Mouse (Mus musculus) ES-Bruce4 (cell line): ENCODE measurements around the gene Akap13. TPM values are rescaled to one million over a fixed set of nuclear protein-coding genes. Genes with fewer than 3 reads are reported as not detected.
"Not testable (repeated sequence)": the region's sequence is repeated elsewhere in the genome, so short reads cannot be mapped to it uniquely, and the experiment has no call there.

ENCODE experiments used
- H3K27ac ChIP-seq: 2 replicates; pipeline ENCODE4 v1.5.1; 2012; ENCODE audit warnings: low read length, inconsistent platforms; ENCODE audit not compliant: insufficient read depth
- H3K27me3 ChIP-seq: 2 replicates; pipeline ENCODE4 v1.6.1; 2012; ENCODE audit warnings: mild to moderate bottlenecking, low read length, inconsistent platforms; ENCODE audit not compliant: control insufficient read depth, poor library complexity, insufficient read depth, severe bottlenecking
- H3K36me3 ChIP-seq: 2 replicates; pipeline ENCODE4 v1.6.1; 2012; ENCODE audit warnings: inconsistent platforms, mild to moderate bottlenecking, low read length, moderate library complexity; ENCODE audit not compliant: control insufficient read depth, poor library complexity, insufficient read depth, severe bottlenecking
- H3K4me1 ChIP-seq: one replicate; pipeline ENCODE4 v1.8.1; 2011; ENCODE audit warnings: low read length; ENCODE audit not compliant: control insufficient read depth, insufficient read depth
- H3K4me3 ChIP-seq: 2 replicates; pipeline ENCODE4 v1.5.1; 2011; ENCODE audit warnings: low read depth, mild to moderate bottlenecking, low read length
- H3K9ac ChIP-seq: 2 replicates; pipeline ENCODE4 v1.6.1; 2012; ENCODE audit warnings: low read depth, mild to moderate bottlenecking, inconsistent platforms; ENCODE audit not compliant: poor library complexity, severe bottlenecking
- H3K9me3 ChIP-seq: replicated peaks from 2 replicates; pipeline ENCODE4 v1.6.1; 2012; ENCODE audit warnings: mild to moderate bottlenecking, low read length, inconsistent platforms; ENCODE audit not compliant: control insufficient read depth, poor library complexity, insufficient read depth, severe bottlenecking
- CTCF ChIP-seq: IDR thresholded peaks from one replicate; pipeline ENCODE4 v1.8.1; 2011; ENCODE audit warnings: low read depth, low read length
- EP300 ChIP-seq: IDR thresholded peaks from 2 replicates; pipeline ENCODE4 v1.6.1; 2011; ENCODE audit warnings: low read depth, low read length; ENCODE audit not compliant: insufficient read depth
- POLR2A ChIP-seq: IDR thresholded peaks from one replicate; pipeline ENCODE4 v1.8.1; 2011; ENCODE audit warnings: low read length; ENCODE audit not compliant: insufficient read depth
- polyA plus RNA-seq: library from polyadenylated mRNA; stranded (reverse); fragments of >200 nt; gene quantifications from 2 replicates; pipeline ENCODE4 v1.2.4, GENCODE M21; 2011; ENCODE audit warnings: low read depth; ENCODE audit not compliant: missing spikeins, insufficient read depth, insufficient read length

The Akap13 gene
- polyA plus RNA-seq, 1 experiment = 27.4 TPM

- Histone ChIP-seq H3K9ac (no peak overlapping the region), H3K9me3 (no peaks in the 10 kb centered on the region), H3K36me3 (no peaks in the 10 kb centered on the region), H3K4me1 (peaks cover 18% of the 10 kb centered on the region), H3K27me3 (no peaks in the 10 kb centered on the region), H3K4me3 (no peak overlapping the region), H3K27ac (no peak overlapping the region)
- TF ChIP-seq POLR2A (no peak), CTCF (no peak), EP300 (no peak)
Observed at GRCm38 (mm10) chr7:75753192-75753783, 298.0 kb downstream of the Akap13 start.

GRCm38 (mm10) chr7:75754587-75755499 is 299.5 kb downstream of the Akap13 start:
- Histone ChIP-seq H3K27ac (0 out of 2 replicates have a peak overlapping the region, but pooled peaks have one; percentile 41), H3K4me3 (no peak overlapping the region), H3K9ac (no peak overlapping the region), H3K4me1 (peaks cover 20% of the 10 kb centered on the region), H3K9me3 (no peaks in the 10 kb centered on the region), H3K36me3 (no peaks in the 10 kb centered on the region), H3K27me3 (no peaks in the 10 kb centered on the region)
- TF ChIP-seq POLR2A = no peak
- TF ChIP-seq EP300 = peak; percentile 66; the same call in 1 of the 2 replicates

DNA sequence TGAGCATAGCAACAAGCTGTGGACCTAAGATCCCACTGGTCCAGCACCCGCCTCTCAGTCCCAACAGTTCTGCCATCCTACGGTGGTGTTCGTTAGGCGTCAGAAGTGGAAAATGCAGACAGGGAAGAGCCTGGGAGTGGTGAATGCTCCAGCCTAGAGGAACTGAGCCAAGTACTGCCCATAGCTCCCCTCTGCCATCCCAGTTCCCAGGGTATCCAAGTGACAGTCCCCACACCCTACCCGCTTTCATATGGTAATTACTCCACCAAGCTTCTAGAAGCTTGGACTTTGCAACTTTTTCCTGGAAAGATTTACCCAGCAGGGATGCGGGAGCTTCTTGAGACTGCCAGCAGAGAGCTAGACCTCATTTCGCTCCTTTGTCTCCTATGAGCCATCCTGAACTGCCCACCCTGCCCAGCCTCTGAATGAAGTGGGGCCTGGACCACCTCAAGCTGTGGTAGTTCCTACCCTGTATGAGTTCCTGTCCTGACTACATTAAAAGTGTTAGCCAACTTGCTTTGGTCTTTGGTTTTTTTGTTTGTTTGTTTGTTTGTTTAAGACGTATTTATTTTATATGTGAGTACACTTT is 300.6 kb downstream of the Akap13 start:
- H3K36me3 ChIP-seq = no peaks in the 10 kb centered on the region
- no peaks in the 10 kb centered on the region for H3K9me3 ChIP-seq
- H3K27me3 ChIP-seq = no peaks in the 10 kb centered on the region
- H3K4me1 ChIP-seq = peaks cover 22% of the 10 kb centered on the region
- H3K9ac ChIP-seq = no peak overlapping the region
- peak overlapping the region; percentile 41 for H3K27ac ChIP-seq
- TF ChIP-seq POLR2A (no peak), CTCF (no peak), EP300 (no peak)
- H3K4me3 ChIP-seq = no peak overlapping the region

GRCm38 (mm10) chr7:75759992-75760514 is 304.7 kb downstream of the Akap13 start:
- H3K27ac ChIP-seq = no peak overlapping the region
- no peak overlapping the region for H3K9ac ChIP-seq

DNA sequence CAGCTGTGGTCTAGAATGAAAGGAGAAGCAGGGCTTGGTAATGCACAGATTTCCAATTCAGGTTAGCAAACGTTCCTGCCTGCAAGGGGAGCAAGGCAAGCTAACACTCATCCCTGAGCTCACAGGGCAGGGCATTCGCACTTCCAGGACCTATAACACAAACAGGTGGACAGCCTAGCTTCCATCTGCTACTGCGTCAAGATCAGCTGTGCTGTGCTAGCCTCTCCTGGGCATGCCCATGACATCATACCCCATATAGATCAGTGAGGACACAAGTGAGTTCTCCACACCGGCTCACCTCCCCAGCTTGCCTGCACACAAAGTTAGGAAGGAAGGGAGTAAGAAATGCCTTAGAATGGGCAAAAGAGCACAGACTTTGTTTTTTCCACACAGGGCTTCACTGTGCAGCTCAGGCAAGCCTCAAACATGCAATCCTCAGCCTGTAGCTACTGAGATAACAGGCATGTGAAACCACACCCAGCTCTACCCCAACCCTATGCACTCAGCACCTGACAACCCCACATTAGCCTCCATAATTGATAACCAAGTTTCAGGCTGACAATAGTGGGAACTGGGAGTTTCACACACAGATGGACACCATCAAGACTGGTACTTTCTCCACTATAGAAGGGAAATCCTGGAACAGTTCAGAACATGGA is 305.5 kb downstream of the Akap13 start:
- H3K9ac ChIP-seq, H3K27me3 ChIP-seq, H3K9me3 ChIP-seq: not testable (repeated sequence)

More at GRCm38 (mm10) chr7:75759992-75760514, 304.7 kb downstream of the Akap13 start:
- Histone ChIP-seq H3K27me3 (no peaks in the 10 kb centered on the region), H3K9me3 (no peaks in the 10 kb centered on the region), H3K36me3 (no peaks in the 10 kb centered on the region), H3K4me1 (peaks cover 9% of the 10 kb centered on the region), H3K4me3 (no peak overlapping the region)
- TF ChIP-seq CTCF (no peak), EP300 (no peak), POLR2A (no peak)

GRCm38 (mm10) chr7:75762225-75762624 is 306.9 kb downstream of the Akap13 start:
- not testable (repeated sequence) for H3K9ac ChIP-seq, H3K27me3 ChIP-seq, H3K36me3 ChIP-seq, H3K9me3 ChIP-seq, H3K4me3 ChIP-seq, H3K27ac ChIP-seq, H3K4me1 ChIP-seq

More for the DNA sequence above, 305.5 kb downstream of the Akap13 start:
- not testable (repeated sequence) for H3K4me1 ChIP-seq, H3K27ac ChIP-seq, H3K36me3 ChIP-seq, H3K4me3 ChIP-seq

DNA sequence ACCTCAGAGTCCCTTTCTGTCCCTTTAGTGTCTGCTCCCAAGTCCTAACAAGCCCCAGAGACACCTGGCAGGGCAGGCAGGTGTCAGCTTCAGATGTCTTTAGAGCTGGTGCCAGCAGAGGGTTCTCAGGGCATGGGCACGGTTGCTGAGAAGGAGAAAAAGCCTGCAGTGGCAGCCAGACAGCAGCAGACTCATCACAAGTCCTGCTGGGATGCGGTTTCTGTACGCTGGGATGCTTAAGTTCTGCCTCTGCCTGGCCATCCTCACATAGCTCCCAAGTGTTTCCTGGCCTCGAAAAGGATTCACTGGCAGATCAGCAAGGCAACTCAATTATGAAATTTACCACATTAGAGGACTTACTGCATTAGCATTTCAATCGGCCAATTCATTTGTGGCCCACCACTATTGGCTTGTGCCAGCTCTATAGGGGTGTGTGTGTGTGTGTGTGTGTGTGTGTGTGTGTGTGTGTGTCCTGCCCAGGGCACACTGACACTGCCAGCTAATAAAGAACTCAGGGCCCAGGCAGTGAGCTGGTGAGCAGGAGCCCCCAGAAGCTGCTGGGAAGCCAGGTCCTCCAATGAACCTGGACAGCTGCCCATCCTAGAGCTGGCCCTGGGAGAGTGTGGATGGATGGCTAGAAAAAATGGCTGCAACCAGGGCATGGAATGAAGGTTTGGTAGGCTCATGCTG is 311.9 kb downstream of the Akap13 start:
- H3K9me3 ChIP-seq, H3K9ac ChIP-seq, H3K4me1 ChIP-seq, H3K27ac ChIP-seq, H3K27me3 ChIP-seq, H3K4me3 ChIP-seq: not testable (repeated sequence)
- H3K36me3 ChIP-seq = peaks cover 33% of the 10 kb centered on the region
